Mouse (Mus musculus): ENCODE results near the gene Clec4a1.

GRCm38 (mm10) chr6:122872800-122873199 lies 48.8 kb upstream of the Clec4a1 start:
- TF ChIP-seq POLR2A (IDR thresholded peaks at IDR 0.05; ENCODE audit: low read depth, low read length): no peak
- no peak for TF ChIP-seq CTCF (IDR thresholded peaks at IDR 0.05; ENCODE audit: borderline replicate concordance, insufficient read depth, low read length)
